Mouse (Mus musculus): ENCODE measurements around the gene Prdm15. TPM values are rescaled to one million over a fixed set of nuclear protein-coding genes. Genes with fewer than 3 reads are reported as not detected.
A peak's percentile ranks its signal among the peaks of the same experiment; 100 is the strongest.

Gene Prdm15
- total RNA-seq, 1 experiment: 15.0 TPM

GRCm38 (mm10) chr16:97851061-97851740 lies 449 bp downstream of the Prdm15 start:
- 0 out of 4 replicates have a peak, but pooled peaks cover 2 to 3% of the 10 kb centered on the region in 2 experiments for H3K4me1 ChIP-seq (ENCODE audit: control insufficient read depth in 2 of 2, insufficient read depth in 2 of 2, low read length in 2 of 2, poor library complexity in 1 of 2)
- H3K9me3 ChIP-seq (ENCODE audit: control insufficient read depth, insufficient read depth, low read depth, low read length): no peaks in the 10 kb centered on the region
- H3K4me3 ChIP-seq (ENCODE audit: insufficient read depth in 1 of 2, low read depth in 1 of 2, low read length in 2 of 2, poor library complexity in 1 of 2, severe bottlenecking in 1 of 2): peak overlapping the region; percentile 76 to 91
- peak; percentile 43 for DNase-seq (ENCODE audit: low read depth, low spot score)
- in situ Hi-C loops (cut with MboI; ENCODE audit: low sequenced_read_pairs in 2 of 2, unreplicated experiment in 2 of 2): no loop called here
- no peak for TF ChIP-seq MAFK (IDR thresholded peaks at IDR 0.05; ENCODE audit: insufficient read depth, low read depth, low read length)
- TF ChIP-seq ZNF384 (IDR thresholded peaks at IDR 0.05; ENCODE audit: low read depth, low read length): no peak
- peak; percentile 55; the same call in 1 of the 2 replicates for TF ChIP-seq HCFC1 (IDR thresholded peaks at IDR 0.05; ENCODE audit: borderline replicate concordance, insufficient read depth, low read length)
- TF ChIP-seq CHD2 (IDR thresholded peaks at IDR 0.05; ENCODE audit: low read depth, low read length): no peak
- H3K27ac ChIP-seq (ENCODE audit: insufficient read depth, low read depth, low read length, poor library complexity, severe bottlenecking): peak overlapping the region; percentile 74
- peaks cover 3% of the 10 kb centered on the region; the same call in 1 of the 2 replicates for H3K36me3 ChIP-seq (ENCODE audit: control insufficient read depth, insufficient read depth, low read length, poor library complexity, severe bottlenecking)
- H3K9ac ChIP-seq (ENCODE audit: insufficient read depth, low read depth, low read length, poor library complexity, severe bottlenecking): peak overlapping the region; percentile 88

DNA sequence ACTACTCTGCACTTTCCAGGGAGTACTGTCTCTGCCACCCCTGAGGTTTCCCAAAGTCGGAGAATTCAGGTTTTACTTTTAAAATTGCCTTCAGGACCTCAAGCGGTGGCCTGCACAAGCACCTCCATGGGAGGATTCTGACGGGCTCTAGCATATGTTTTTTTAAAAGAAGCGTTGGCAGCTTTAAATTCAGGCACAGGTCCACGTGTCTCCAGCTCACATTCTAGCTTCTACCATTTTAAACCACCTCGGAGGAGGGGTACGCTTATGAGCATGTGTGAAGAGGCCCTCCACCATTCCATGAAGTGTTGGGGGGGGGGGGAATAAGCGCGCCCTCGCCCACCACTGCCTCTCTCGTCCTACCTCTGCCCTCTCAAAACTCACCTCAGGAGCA lies 986 bp downstream of the Prdm15 start:
- no peak for DNase-seq (ENCODE audit: low read depth, low spot score)

DNA sequence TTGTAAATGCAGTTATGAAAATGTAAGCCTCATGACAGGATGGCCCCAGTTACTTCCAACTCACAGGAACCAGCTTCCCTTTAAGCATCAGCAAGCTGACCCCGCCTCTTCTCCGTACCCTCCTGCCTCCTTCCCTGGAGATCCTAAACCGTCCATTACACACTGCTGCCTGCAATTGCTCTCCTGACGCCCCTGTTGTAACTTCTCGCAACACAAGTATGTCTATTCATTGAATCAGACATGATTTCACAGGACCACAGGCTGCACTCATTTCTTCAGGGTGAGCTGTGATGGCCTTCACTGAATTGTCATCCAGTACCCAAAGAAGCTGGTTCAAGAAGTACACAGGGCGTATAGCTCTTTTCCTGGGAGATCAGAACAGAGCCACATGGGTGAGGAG lies 2.8 kb downstream of the Prdm15 start:
- H3K4me3 ChIP-seq (ENCODE audit: insufficient read depth in 1 of 2, low read depth in 1 of 2, low read length in 2 of 2, poor library complexity in 1 of 2, severe bottlenecking in 1 of 2): no peak overlapping the region
- H3K27ac ChIP-seq (ENCODE audit: insufficient read depth, low read depth, low read length, poor library complexity, severe bottlenecking): no peak overlapping the region
- H3K4me1 ChIP-seq (ENCODE audit: control insufficient read depth in 2 of 2, insufficient read depth in 2 of 2, low read length in 2 of 2, poor library complexity in 1 of 2): 0 out of 4 replicates have a peak, but pooled peaks cover 2 to 3% of the 10 kb centered on the region in 2 experiments
- TF ChIP-seq HCFC1 (IDR thresholded peaks at IDR 0.05; ENCODE audit: borderline replicate concordance, insufficient read depth, low read length): no peak
- no peak for TF ChIP-seq MAFK (IDR thresholded peaks at IDR 0.05; ENCODE audit: insufficient read depth, low read depth, low read length)
- no peak for TF ChIP-seq CHD2 (IDR thresholded peaks at IDR 0.05; ENCODE audit: low read depth, low read length)
- TF ChIP-seq ZNF384 (IDR thresholded peaks at IDR 0.05; ENCODE audit: low read depth, low read length): no peak
- no peak for TF ChIP-seq ZC3H11A (IDR thresholded peaks at IDR 0.05; ENCODE audit: borderline replicate concordance, low read depth, low read length)
- no peaks in the 10 kb centered on the region for H3K9me3 ChIP-seq (ENCODE audit: control insufficient read depth, insufficient read depth, low read depth, low read length)
- in situ Hi-C loops (cut with MboI; ENCODE audit: low sequenced_read_pairs in 2 of 2, unreplicated experiment in 2 of 2): no loop called here
- no peak overlapping the region for H3K9ac ChIP-seq (ENCODE audit: insufficient read depth, low read depth, low read length, poor library complexity, severe bottlenecking)
- H3K36me3 ChIP-seq (ENCODE audit: control insufficient read depth, insufficient read depth, low read length, poor library complexity, severe bottlenecking): peaks cover 5% of the 10 kb centered on the region; the same call in 1 of the 2 replicates
- DNase-seq (ENCODE audit: low read depth, low spot score): no peak

More for the DNA sequence above, 986 bp downstream of the Prdm15 start:
- Histone ChIP-seq H3K9ac (ENCODE audit: insufficient read depth, low read depth, low read length, poor library complexity, severe bottlenecking) (peak overlapping the region; percentile 88), H3K4me1 (ENCODE audit: control insufficient read depth in 2 of 2, insufficient read depth in 2 of 2, low read length in 2 of 2, poor library complexity in 1 of 2) (0 out of 4 replicates have a peak, but pooled peaks cover 2 to 3% of the 10 kb centered on the region in 2 experiments), H3K36me3 (ENCODE audit: control insufficient read depth, insufficient read depth, low read length, poor library complexity, severe bottlenecking) (peaks cover 5% of the 10 kb centered on the region; the same call in 1 of the 2 replicates), H3K4me3 (ENCODE audit: insufficient read depth in 1 of 2, low read depth in 1 of 2, low read length in 2 of 2, poor library complexity in 1 of 2, severe bottlenecking in 1 of 2) (peak overlapping the region; percentile 76 to 91), H3K27ac (ENCODE audit: insufficient read depth, low read depth, low read length, poor library complexity, severe bottlenecking) (peak overlapping the region; percentile 74), H3K9me3 (ENCODE audit: control insufficient read depth, insufficient read depth, low read depth, low read length) (no peaks in the 10 kb centered on the region)
- TF ChIP-seq CHD2 (IDR thresholded peaks at IDR 0.05; ENCODE audit: low read depth, low read length): no peak
- TF ChIP-seq ZNF384 (IDR thresholded peaks at IDR 0.05; ENCODE audit: low read depth, low read length): no peak
- no peak for TF ChIP-seq ZC3H11A (IDR thresholded peaks at IDR 0.05; ENCODE audit: borderline replicate concordance, low read depth, low read length)
- no peak for TF ChIP-seq MAFK (IDR thresholded peaks at IDR 0.05; ENCODE audit: insufficient read depth, low read depth, low read length)
- TF ChIP-seq HCFC1 (IDR thresholded peaks at IDR 0.05; ENCODE audit: borderline replicate concordance, insufficient read depth, low read length): no peak
- in situ Hi-C loops (cut with MboI; ENCODE audit: low sequenced_read_pairs in 2 of 2, unreplicated experiment in 2 of 2): no loop called here

GRCm38 (mm10) chr16:97844967-97845937 lies 6.4 kb downstream of the Prdm15 start:
- no peak for DNase-seq (ENCODE audit: low read depth, low spot score)
- Histone ChIP-seq H3K4me1 (ENCODE audit: control insufficient read depth in 2 of 2, insufficient read depth in 2 of 2, low read length in 2 of 2, poor library complexity in 1 of 2) (0 out of 4 replicates have a peak, but pooled peaks cover under 1 to 2% of the 10 kb centered on the region in 2 experiments), H3K27ac (ENCODE audit: insufficient read depth, low read depth, low read length, poor library complexity, severe bottlenecking) (no peak overlapping the region), H3K9ac (ENCODE audit: insufficient read depth, low read depth, low read length, poor library complexity, severe bottlenecking) (no peak overlapping the region), H3K36me3 (ENCODE audit: control insufficient read depth, insufficient read depth, low read length, poor library complexity, severe bottlenecking) (peaks cover 5% of the 10 kb centered on the region; the same call in 1 of the 2 replicates), H3K9me3 (ENCODE audit: control insufficient read depth, insufficient read depth, low read depth, low read length) (no peaks in the 10 kb centered on the region), H3K4me3 (ENCODE audit: insufficient read depth in 1 of 2, low read depth in 1 of 2, low read length in 2 of 2, poor library complexity in 1 of 2, severe bottlenecking in 1 of 2) (no peak overlapping the region)
- no peak for TF ChIP-seq HCFC1 (IDR thresholded peaks at IDR 0.05; ENCODE audit: borderline replicate concordance, insufficient read depth, low read length)
- TF ChIP-seq ZC3H11A (IDR thresholded peaks at IDR 0.05; ENCODE audit: borderline replicate concordance, low read depth, low read length): no peak
- no peak for TF ChIP-seq CHD2 (IDR thresholded peaks at IDR 0.05; ENCODE audit: low read depth, low read length)
- no peak for TF ChIP-seq ZNF384 (IDR thresholded peaks at IDR 0.05; ENCODE audit: low read depth, low read length)
- no peak for TF ChIP-seq MAFK (IDR thresholded peaks at IDR 0.05; ENCODE audit: insufficient read depth, low read depth, low read length)
- in situ Hi-C loops (cut with MboI; ENCODE audit: low sequenced_read_pairs in 2 of 2, unreplicated experiment in 2 of 2): no loop called here
